Mouse (Mus musculus): Measurements from ENCODE around the gene Syne1.

DNA sequence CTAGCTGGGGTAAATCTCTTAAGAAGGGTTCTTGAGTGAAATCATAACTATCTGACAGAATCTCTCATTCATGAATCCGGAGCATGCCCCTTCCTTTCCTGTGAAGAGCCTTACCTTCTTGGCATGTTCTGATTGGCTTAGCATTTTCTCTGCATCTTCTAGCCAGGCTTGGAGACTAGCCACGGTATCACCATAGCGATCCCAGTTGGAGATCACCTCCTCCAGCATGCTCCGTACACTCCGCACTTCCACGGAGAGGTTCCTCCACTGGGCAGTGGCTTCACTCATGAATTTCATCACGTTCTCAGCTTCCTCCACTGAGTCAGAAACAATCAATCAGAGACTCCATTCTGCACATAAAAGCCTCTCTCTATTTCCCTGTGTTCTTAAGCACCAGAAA, 190.7 kb downstream of the Syne1 start:
- TF ChIP-seq CTCF (IDR thresholded peaks at IDR 0.05; ENCODE audit: low read depth) (no peak), EP300 (IDR thresholded peaks at IDR 0.05; ENCODE audit: low read depth) (no peak)

All from liver, postnatal 0 days (tissue).